Mouse (Mus musculus): Measurements from ENCODE around the gene Ltb. TPM values are rescaled to one million over a fixed set of nuclear protein-coding genes. Genes with fewer than 3 reads are reported as not detected.

Ltb gene
- total and polyA plus RNA-seq, 3 experiments, result 0.78 to 1.2 TPM; not detected in 1

DNA sequence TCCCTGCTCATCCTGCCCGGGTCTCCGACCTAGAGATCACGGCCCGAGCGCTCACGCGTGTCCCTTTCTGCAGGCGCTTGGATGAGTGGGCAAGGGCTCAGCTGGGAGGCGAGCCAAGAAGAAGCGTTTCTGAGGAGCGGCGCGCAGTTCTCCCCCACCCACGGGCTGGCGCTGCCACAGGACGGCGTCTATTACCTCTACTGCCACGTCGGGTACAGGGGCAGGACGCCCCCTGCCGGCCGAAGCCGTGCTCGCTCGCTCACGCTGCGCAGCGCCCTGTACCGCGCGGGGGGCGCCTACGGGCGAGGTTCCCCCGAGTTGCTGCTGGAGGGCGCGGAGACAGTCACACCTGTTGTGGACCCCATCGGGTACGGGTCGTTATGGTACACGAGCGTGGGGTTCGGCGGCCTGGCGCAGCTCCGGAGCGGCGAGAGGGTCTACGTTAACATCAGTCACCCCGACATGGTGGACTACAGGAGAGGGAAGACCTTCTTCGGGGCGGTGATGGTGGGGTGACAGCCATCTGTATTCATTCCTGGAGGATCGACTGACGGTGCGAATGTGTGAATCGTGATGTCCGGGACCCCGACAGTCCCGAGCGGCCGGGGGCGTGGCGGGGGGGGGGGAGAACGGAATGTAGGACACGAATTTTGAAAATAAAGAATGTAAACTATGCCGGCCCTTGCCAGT is 1.5 kb downstream of the Ltb start:
- Histone ChIP-seq H3K27me3 (ENCODE audit: insufficient read depth, low read length) (peaks cover 47% of the 10 kb centered on the region), H3K4me3 (ENCODE audit: low read depth, low read length) (peak overlapping the region; percentile 63; the same call in 1 of the 2 replicates), H3K4me1 (ENCODE audit: insufficient read depth, low read depth, low read length) (peaks cover 56% of the 10 kb centered on the region), H3K9me3 (replicated peaks) (no peaks in the 10 kb centered on the region; the same call in 1 of the 2 replicates), H3K36me3 (replicated peaks) (no peaks in the 10 kb centered on the region)
- DNase-seq (ENCODE audit: low spot score), result peak; percentile 63
- peak; percentile 74 for TF ChIP-seq CTCF (IDR thresholded peaks at IDR 0.05; ENCODE audit: low read depth, low read length)
- no peak for TF ChIP-seq TAL1 (conservative IDR thresholded peaks at IDR 0.05; ENCODE audit: low read depth, low read length)
- no peak for ATAC-seq (ENCODE audit: extremely low read depth, insufficient number of reproducible peaks, low FRiP score, poor library complexity, severe bottlenecking)

DNA sequence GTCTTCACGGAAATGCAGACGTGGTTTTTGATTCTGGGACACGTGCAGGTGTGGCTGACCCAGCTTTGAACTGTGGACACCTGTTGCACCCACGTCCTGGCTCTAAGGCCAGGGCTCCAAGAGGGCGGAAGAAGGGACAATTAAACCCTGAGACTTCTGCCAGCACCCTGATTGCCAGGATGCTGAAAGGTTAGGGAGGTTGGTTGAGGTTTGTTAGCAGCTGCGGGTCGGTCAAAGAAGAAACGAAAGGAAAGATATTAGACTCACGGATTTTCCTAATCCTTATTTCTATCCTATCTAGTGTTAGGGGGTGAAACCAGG is 2.0 kb downstream of the Ltb start:
- peaks cover 60% of the 10 kb centered on the region for H3K4me1 ChIP-seq (ENCODE audit: insufficient read depth, low read depth, low read length)
- ATAC-seq (ENCODE audit: extremely low read depth, insufficient number of reproducible peaks, low FRiP score, poor library complexity, severe bottlenecking) (no peak), DNase-seq (ENCODE audit: low spot score) (no peak)
- TF ChIP-seq GATA2 (IDR thresholded peaks at IDR 0.05; ENCODE audit: borderline replicate concordance, low read depth, low read length) (no peak), TAL1 (conservative IDR thresholded peaks at IDR 0.05; ENCODE audit: low read depth, low read length) (no peak), GATA1 (IDR thresholded peaks at IDR 0.05; ENCODE audit: borderline replicate concordance, low read length) (no peak), CTCF (IDR thresholded peaks at IDR 0.05; ENCODE audit: low read depth, low read length) (no peak), POLR2AphosphoS5 (IDR thresholded peaks at IDR 0.05; ENCODE audit: insufficient replicate concordance, low read depth, low read length) (no peak)
- H3K9me3 ChIP-seq (replicated peaks), result no peaks in the 10 kb centered on the region; the same call in 1 of the 2 replicates
- no peak overlapping the region for H3K4me3 ChIP-seq (ENCODE audit: low read depth, low read length)
- H3K27me3 ChIP-seq (ENCODE audit: insufficient read depth, low read length), result peaks cover 51% of the 10 kb centered on the region
- H3K36me3 ChIP-seq (replicated peaks), result no peaks in the 10 kb centered on the region

DNA sequence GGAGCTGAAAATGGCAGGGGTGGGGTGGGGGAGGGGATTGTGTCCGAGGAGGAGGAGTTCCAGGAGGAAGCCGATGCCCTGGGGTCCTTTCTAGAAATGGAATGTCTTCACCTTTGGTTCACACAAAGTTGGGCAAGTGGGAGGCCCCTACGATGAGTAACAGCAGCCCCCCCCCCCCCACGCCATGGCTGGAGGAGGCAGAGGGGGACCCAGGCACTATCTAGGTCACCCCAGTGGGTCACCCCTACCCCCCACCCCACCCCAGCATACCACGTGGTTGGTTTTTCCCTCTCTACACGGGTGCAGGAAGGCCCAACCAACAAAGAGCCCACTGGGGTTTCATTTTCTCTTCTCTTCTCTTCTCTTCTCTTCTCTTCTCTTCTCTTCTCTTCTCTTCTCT is 2.9 kb downstream of the Ltb start:
- Histone ChIP-seq H3K4me1 (ENCODE audit: insufficient read depth, low read depth, low read length) (peaks cover 65% of the 10 kb centered on the region), H3K36me3 (replicated peaks) (no peaks in the 10 kb centered on the region), H3K4me3 (ENCODE audit: low read depth, low read length) (no peak overlapping the region), H3K27me3 (ENCODE audit: insufficient read depth, low read length) (peaks cover 60% of the 10 kb centered on the region), H3K9me3 (replicated peaks) (no peaks in the 10 kb centered on the region; the same call in 1 of the 2 replicates)
- no peak for DNase-seq (ENCODE audit: low spot score)
- no peak for ATAC-seq (ENCODE audit: extremely low read depth, insufficient number of reproducible peaks, low FRiP score, poor library complexity, severe bottlenecking)
- TF ChIP-seq TAL1 (conservative IDR thresholded peaks at IDR 0.05; ENCODE audit: low read depth, low read length) (no peak), CTCF (IDR thresholded peaks at IDR 0.05; ENCODE audit: low read depth, low read length) (no peak), POLR2AphosphoS5 (IDR thresholded peaks at IDR 0.05; ENCODE audit: insufficient replicate concordance, low read depth, low read length) (no peak), GATA1 (IDR thresholded peaks at IDR 0.05; ENCODE audit: borderline replicate concordance, low read length) (no peak), GATA2 (IDR thresholded peaks at IDR 0.05; ENCODE audit: borderline replicate concordance, low read depth, low read length) (no peak)

DNA sequence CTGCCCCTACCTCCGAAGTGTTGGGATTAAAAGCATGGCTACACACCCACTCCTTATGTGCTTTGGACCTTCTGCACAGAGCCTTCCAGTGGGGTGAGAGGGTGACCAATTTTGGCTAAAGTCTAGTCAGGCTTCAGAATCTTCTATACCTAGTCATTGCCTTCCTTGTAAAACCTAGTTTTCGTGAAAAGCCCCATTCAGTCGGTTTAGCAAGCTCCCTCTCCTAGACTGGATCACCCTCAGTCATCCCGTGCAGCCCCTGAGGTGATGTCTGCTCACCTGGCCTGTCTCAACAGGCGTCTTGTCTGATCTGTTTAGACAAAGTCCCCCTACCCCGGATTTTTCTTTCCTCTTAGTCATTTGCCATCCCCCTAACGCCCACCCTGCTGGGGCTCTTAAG is 3.8 kb downstream of the Ltb start:
- Histone ChIP-seq H3K36me3 (replicated peaks) (no peaks in the 10 kb centered on the region), H3K4me3 (ENCODE audit: low read depth, low read length) (no peak overlapping the region), H3K4me1 (ENCODE audit: insufficient read depth, low read depth, low read length) (peaks cover 63% of the 10 kb centered on the region), H3K9me3 (replicated peaks) (no peaks in the 10 kb centered on the region; the same call in 1 of the 2 replicates), H3K27me3 (ENCODE audit: insufficient read depth, low read length) (peaks cover 69% of the 10 kb centered on the region)
- DNase-seq (ENCODE audit: low spot score), result no peak
- no peak for ATAC-seq (ENCODE audit: extremely low read depth, insufficient number of reproducible peaks, low FRiP score, poor library complexity, severe bottlenecking)
- no peak for TF ChIP-seq GATA1 (IDR thresholded peaks at IDR 0.05; ENCODE audit: borderline replicate concordance, low read length)
- TF ChIP-seq CTCF (IDR thresholded peaks at IDR 0.05; ENCODE audit: low read depth, low read length), result no peak
- no peak for TF ChIP-seq POLR2AphosphoS5 (IDR thresholded peaks at IDR 0.05; ENCODE audit: insufficient replicate concordance, low read depth, low read length)
- TF ChIP-seq GATA2 (IDR thresholded peaks at IDR 0.05; ENCODE audit: borderline replicate concordance, low read depth, low read length), result no peak
- no peak for TF ChIP-seq TAL1 (conservative IDR thresholded peaks at IDR 0.05; ENCODE audit: low read depth, low read length)

DNA sequence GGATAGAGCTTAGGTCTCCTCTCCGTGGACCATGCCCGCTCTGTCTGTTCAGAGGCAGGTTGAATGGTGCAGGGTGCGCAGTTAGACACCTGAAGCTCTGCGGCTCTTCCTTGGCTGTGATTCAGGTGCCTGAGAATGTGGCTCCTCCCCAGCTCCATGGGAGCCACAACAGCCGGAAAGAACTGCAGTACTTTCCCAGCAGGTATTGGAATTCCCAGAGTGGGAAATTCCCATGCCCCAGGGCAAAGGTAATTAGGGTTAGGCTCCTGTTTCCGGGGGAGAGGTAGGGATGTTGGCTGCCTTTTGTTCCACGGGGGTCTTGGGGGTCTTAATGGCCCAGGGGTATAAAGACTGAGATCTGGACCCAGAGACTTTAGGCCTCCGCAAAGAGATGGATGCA is 4.7 kb downstream of the Ltb start:
- no peak for TF ChIP-seq CTCF (IDR thresholded peaks at IDR 0.05; ENCODE audit: low read depth, low read length)
- TF ChIP-seq POLR2AphosphoS5 (IDR thresholded peaks at IDR 0.05; ENCODE audit: insufficient replicate concordance, low read depth, low read length), result no peak
- no peak for TF ChIP-seq TAL1 (conservative IDR thresholded peaks at IDR 0.05; ENCODE audit: low read depth, low read length)
- no peak for TF ChIP-seq GATA1 (IDR thresholded peaks at IDR 0.05; ENCODE audit: borderline replicate concordance, low read length)
- TF ChIP-seq GATA2 (IDR thresholded peaks at IDR 0.05; ENCODE audit: borderline replicate concordance, low read depth, low read length), result no peak
- H3K27me3 ChIP-seq (ENCODE audit: insufficient read depth, low read length), result peaks cover 77% of the 10 kb centered on the region
- H3K4me3 ChIP-seq (ENCODE audit: low read depth, low read length), result no peak overlapping the region
- ATAC-seq (ENCODE audit: extremely low read depth, insufficient number of reproducible peaks, low FRiP score, poor library complexity, severe bottlenecking) (no peak), DNase-seq (ENCODE audit: low spot score) (no peak)
- H3K36me3 ChIP-seq (replicated peaks), result no peaks in the 10 kb centered on the region
- peaks cover 55% of the 10 kb centered on the region for H3K4me1 ChIP-seq (ENCODE audit: insufficient read depth, low read depth, low read length)
- no peaks in the 10 kb centered on the region; the same call in 1 of the 2 replicates for H3K9me3 ChIP-seq (replicated peaks)

DNA sequence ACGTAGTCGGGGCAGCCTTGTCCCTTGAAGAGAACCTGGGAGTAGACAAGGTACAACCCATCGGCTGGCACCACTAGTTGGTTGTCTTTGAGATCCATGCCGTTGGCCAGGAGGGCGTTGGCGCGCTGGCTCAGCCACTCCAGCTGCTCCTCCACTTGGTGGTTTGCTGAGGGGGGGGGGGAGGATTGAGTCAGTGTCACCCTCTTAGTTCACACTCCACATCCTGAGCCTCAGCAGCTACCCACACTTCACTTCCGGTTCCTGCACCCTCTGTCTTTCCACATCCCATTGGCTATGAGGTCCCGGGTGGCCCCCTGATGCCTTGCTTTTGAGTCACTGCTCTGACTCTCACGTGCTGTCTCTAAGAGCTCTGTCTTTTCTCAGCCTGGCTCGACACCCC is 6.2 kb downstream of the Ltb start:
- TF ChIP-seq GATA1 (IDR thresholded peaks at IDR 0.05; ENCODE audit: borderline replicate concordance, low read length) (no peak), POLR2AphosphoS5 (IDR thresholded peaks at IDR 0.05; ENCODE audit: insufficient replicate concordance, low read depth, low read length) (no peak), GATA2 (IDR thresholded peaks at IDR 0.05; ENCODE audit: borderline replicate concordance, low read depth, low read length) (no peak), CTCF (IDR thresholded peaks at IDR 0.05; ENCODE audit: low read depth, low read length) (no peak)
- ATAC-seq (ENCODE audit: extremely low read depth, insufficient number of reproducible peaks, low FRiP score, poor library complexity, severe bottlenecking) (peak; percentile 69), DNase-seq (ENCODE audit: low spot score) (peak; percentile 84)
- Histone ChIP-seq H3K4me1 (ENCODE audit: insufficient read depth, low read depth, low read length) (peaks cover 46% of the 10 kb centered on the region), H3K36me3 (replicated peaks) (no peaks in the 10 kb centered on the region), H3K4me3 (ENCODE audit: low read depth, low read length) (peak overlapping the region; percentile 53; the same call in 1 of the 2 replicates), H3K9me3 (replicated peaks) (no peaks in the 10 kb centered on the region; the same call in 1 of the 2 replicates), H3K27me3 (ENCODE audit: insufficient read depth, low read length) (peaks cover 76% of the 10 kb centered on the region)
